Mouse (Mus musculus): Measurements from ENCODE around the gene Tmem26. TPM values are rescaled to one million over a fixed set of nuclear protein-coding genes. Genes with fewer than 3 reads are reported as not detected.

Tmem26 gene
- total RNA-seq, 2 experiments from 2014 or later, result 3.3 to 3.4 TPM

Other genes starting within 250 kb of the Tmem26 start
- gene Cabcoco1, start 181.8 kb upstream of the Tmem26 start, total RNA-seq (2015; ENCODE audit: low replicate concordance), result 0.58 TPM in 1 of 2 replicates, not detected in the other
- gene Cabcoco1, start 181.8 kb upstream of the Tmem26 start, total RNA-seq (2017; ENCODE audit: low replicate concordance), result 0.34 and 1.5 TPM in 2 replicates

Measured in erythroblast, adult 5-6 weeks (primary cell).